Mouse (Mus musculus) heart, postnatal 14 days (tissue): ENCODE data around the gene Epha1. TPM values are rescaled to one million over a fixed set of nuclear protein-coding genes. Genes with fewer than 3 reads are reported as not detected.

Source experiments
- DNase-seq, 2 experiments: peaks; one replicate each; pipeline ENCODE4 v3.0.0; 2021 to 2022
- intact Hi-C: fragments of 180-260 bp; cut with DNase I; formaldehyde crosslinking; loops from one replicate; pipeline ENCODE4 v1.15.1; 2025
- long read RNA-seq, 2 experiments: library from polyadenylated mRNA; stranded (forward); transcript quantifications; one replicate each; pipeline ENCODE4 v2.0.0; 2021
- total RNA-seq, 2 experiments: library from RNA; stranded (reverse); gene quantifications; 2 replicates each; pipeline ENCODE4 v1.2.3; 2021

Epha1 gene
- total RNA-seq: under 1 TPM; 0.51 to 0.67 TPM
- long read RNA-seq, experiment 1: 0 reads
- long read RNA-seq, experiment 2: 0 reads

DNA sequence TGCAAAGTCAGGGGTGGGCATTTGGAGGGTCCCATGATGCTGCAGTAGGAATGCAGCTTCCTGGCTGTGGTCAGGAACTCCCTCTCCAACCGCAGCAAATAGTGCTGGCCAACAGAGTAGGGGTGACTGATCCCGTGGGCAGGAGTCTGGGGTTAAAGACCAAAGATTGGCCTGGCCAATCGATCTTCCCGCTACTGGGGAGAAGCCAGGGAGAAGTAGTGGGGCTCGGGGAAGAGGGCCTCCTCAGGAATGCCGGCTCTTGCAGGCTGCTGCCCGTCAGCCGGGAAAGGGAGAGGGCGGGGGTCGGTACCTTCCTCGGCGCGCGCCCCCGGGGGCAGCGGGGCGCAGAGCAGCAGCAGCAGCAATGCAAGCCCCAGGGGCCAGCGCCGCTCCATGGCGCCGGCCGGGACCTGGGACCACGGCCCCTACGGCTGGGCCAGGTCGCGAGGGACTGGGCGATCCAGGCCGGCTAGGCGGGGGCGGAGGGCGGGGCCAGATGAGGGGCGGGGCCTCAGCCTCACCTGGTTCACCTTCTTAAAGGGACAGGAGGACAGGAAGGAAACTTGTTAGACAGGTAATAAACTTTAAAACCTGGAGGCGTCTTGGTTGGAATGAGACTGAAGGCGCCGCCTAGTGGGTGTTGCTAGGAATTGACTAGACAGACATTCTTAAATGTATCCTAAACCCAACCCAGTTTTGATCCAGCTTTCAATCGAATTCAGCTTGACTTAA lies at the start of gene Epha1:
Gene Epha1 (minus strand): TSS at position 453 of the 732 bp plus-strand sequence.
- DNase-seq: peak; percentile 70 to 75
- intact Hi-C loops: loop anchor here (5.0 kb wide), 1 partner anchor 106 kb away; no protein-coding TSS in a partner anchor

- DNase-seq: no peak
- intact Hi-C loops: no loop called here
Measured at GRCm38 (mm10) chr6:42421439-42421838, 48.4 kb upstream of the Epha1 start.

GRCm38 (mm10) chr6:42419443-42419842 lies 46.4 kb upstream of the Epha1 start:
- intact Hi-C loops: no loop called here
- DNase-seq: no peak

DNA sequence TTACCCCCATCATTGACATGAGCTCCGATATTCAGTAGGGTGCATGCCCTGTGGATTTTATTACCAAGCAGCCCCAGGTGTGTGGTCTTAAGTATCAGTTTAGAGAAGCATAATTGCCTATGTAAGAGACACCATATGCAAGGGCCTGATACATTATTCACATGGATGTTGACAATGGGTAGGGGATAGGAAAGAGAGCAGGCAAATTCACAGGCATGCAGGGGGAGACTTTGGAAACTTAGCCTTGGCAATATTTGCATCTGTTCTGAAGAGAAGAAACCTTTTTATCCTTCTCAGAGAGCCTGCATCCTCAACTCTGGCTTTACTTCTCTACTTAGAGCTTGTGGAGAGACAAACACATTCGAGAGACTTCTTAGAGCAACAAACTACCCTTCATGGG lies 32.1 kb upstream of the Epha1 start, which contains the start of gene Tas2r135:
Gene Tas2r135 (plus strand): TSS at position 301 of the 400 bp plus-strand sequence.
- intact Hi-C loops: no loop called here
- no peak for DNase-seq

DNA sequence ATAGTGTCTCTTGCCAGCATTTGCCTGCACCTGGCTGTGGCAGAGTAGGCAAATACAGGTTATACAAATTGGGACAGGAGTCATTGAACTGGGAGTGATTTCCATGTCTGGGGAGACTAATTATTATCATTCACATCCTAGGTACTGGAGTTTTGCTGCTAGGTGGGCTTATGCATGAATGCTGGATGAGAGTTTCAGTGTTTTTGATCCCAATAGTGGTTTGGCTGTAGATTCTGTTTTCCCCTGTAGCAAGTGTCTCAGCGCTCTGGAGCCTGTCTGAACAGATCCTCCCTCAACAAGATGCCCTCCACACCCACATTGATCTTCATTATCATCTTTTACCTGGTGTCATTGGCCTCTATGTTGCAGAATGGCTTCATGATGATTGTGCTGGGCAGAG lies 26.9 kb upstream of the Epha1 start, which contains the start of gene Tas2r143:
Gene Tas2r143 (plus strand): TSS at position 301 of the 400 bp plus-strand sequence.
- DNase-seq: no peak
- intact Hi-C loops: no loop called here

GRCm38 (mm10) chr6:42398998-42399397 lies 25.9 kb upstream of the Epha1 start:
- no peak for DNase-seq
- intact Hi-C loops: no loop called here

DNA sequence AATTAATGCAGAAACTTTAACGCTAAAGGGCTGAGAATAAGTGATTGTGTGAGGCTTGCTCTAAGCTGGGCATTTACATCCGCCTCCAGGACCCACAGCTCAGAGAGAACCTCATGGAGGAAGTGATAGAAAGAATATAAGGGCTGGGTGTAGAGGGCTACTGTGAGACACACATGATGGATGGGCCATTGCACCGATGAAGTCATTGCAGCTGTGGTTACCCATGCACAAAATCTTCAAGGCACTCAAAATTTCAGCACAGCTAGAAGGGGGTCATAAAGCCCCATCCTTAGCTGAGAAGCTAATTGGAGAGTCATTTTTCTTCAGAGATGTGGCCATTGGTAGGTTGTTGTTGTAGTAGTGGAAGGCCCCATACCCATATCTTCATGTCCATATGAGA lies 25.2 kb upstream of the Epha1 start:
- DNase-seq: no peak
- intact Hi-C loops: no loop called here

GRCm38 (mm10) chr6:42397041-42397657 lies 24.1 kb upstream of the Epha1 start:
- intact Hi-C loops: no loop called here
- DNase-seq: no peak

DNA sequence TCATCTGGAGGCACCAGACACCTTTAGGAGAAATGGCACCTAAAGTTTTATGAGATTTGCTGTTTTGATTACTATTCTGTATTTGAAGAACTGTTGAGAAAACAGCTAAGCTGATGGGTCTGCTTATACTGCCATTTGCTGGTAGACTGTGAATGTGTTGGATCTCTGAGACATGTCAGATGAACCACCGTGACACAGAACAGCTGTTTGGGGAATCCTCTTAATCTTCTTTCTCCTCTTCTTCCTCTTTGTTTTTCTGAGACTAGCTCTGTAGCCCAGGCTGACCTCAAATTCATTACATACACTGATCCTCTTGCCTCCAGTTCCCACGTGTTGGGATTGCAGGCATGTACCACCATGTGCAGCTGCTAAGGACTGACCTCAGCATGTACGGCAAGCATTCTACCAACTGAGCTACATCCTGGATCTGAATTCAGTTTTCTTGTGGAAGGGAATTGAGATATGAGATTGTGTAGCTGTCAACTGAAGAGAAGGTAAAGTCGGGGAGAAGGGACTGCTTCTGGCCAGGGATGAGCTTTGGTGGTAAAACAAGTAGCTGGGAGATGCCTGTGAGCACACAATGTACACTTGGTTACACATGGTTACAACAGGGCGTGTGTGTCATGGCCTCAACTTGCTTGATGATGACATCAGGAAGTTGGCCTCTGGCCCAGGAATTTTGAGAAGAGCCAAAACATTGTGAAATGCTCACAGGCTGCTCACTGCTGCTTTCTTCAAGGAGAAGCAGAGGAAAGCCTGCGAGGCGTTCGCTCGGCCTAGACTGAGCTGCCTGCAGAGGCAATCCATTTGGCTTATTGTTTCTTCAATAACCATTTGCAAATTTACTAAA lies 23.1 kb upstream of the Epha1 start:
- peak; percentile 90 to 92 for DNase-seq
- intact Hi-C loops: no loop called here

- no peak for DNase-seq
- intact Hi-C loops: no loop called here
Measured at GRCm38 (mm10) chr6:42391796-42392330, 18.8 kb upstream of the Epha1 start.

- no peak for DNase-seq
- intact Hi-C loops: loop anchor here (10.0 kb wide), 1 partner anchor 51 kb away; no protein-coding TSS in a partner anchor
Measured at GRCm38 (mm10) chr6:42385635-42386034, 12.6 kb upstream of the Epha1 start.

- no peak for DNase-seq
- intact Hi-C loops: loop anchor here (5.0 to 10.0 kb wide), 2 partner anchors 49 to 164 kb away; partner anchors contain the start of gene Olfr455
Measured at GRCm38 (mm10) chr6:42383360-42383759, 10.3 kb upstream of the Epha1 start.

DNA sequence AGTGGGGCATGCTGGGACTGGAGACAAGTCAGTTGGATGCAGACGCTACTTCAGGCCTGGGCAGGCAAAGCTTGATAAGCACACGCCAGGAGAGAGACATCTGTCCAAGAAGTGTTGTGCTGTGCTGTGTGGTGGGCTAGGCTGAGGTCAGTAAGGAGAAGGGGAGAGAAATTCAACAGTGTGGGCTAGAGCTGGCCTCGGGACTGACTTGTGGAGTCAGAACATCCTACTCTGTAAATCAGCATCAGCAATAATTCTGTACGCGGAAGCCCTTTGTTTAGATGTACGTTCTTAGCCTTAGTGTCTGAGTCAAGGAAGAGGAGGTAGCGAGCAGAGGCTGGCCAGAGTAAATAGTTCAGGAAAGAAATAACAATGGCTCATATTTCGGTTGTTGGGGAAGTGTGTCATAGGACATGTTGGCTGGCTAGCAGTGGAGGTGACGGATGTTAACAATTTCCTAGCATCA lies 8.9 kb upstream of the Epha1 start:
- DNase-seq: peak in 1 of 2 experiments; percentile 8
- intact Hi-C loops: loop anchor here (5.0 to 10.0 kb wide), 2 partner anchors 47 to 165 kb away; partner anchors contain the start of gene Olfr455

- intact Hi-C loops: loop anchor here (5.0 to 10.0 kb wide), 2 partner anchors 46 to 166 kb away; partner anchors contain the start of gene Olfr455
- DNase-seq: no peak
Measured at GRCm38 (mm10) chr6:42381221-42381620, 8.2 kb upstream of the Epha1 start.

DNA sequence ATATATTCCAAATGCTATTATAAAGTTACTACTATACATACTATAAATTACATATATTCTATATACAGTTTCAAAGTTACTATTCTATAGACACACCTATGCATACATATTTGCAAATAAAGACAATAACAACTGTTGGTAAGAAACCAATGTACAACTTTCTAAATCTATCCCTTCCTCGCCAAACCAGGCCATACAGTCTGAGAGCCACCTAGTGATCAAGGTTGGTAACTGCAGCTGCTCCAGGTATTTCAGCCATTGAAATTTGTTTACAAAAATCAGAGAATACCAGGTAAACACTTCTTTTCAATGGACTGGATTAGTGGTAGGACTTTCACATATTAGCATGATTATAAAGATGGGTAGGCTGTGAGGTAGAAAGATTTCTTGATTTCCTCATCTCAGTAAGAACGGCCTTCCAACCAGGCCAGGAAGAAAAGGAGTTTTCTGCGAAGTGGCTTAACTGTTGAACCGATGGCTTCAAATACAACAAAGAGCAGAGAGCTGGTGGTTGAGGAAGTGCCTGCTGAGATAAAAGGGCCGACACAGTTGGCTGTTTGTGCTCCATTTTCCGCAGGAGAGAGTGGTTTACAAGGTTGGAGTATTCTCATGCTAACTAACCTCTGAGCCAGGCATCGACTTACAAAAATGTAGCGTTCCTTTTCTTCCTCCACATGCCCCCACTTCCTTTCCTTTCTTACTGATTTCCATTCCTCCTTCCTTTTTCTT lies 7.5 kb upstream of the Epha1 start:
- DNase-seq: peak; percentile 44 to 59
- intact Hi-C loops: loop anchor here (5.0 to 10.0 kb wide), 2 partner anchors 46 to 167 kb away; partner anchors contain the start of gene Olfr455

DNA sequence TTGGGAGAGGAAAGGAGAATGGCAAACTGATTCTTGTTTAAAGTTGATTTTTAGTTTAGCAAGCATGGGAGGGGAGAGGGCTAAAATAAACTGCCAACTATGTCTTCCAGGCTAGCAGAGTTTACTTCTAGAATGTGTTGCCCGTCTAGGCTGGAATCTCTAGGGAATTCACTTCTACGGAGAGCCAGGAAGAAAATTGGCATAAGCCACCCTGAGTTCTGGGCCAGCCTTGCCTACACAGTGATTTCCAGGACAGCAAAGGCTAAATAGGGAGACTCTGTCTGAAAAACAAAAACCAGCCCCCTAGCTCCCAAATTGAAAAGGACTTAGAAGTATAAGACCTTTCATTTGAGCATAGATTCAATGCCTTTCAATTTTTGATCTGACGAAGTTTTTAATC lies 6.5 kb upstream of the Epha1 start:
- intact Hi-C loops: loop anchor here (2.0 to 5.0 kb wide), 2 partner anchors 53 to 203 kb away; partner anchors contain the start of gene Tas2r126
- no peak for DNase-seq

- intact Hi-C loops: loop anchor here (5.0 kb wide), 1 partner anchor 55 kb away; the partner anchor contains the start of gene Tas2r126
- no peak for DNase-seq
Measured at GRCm38 (mm10) chr6:42377280-42377679, 4.2 kb upstream of the Epha1 start.

GRCm38 (mm10) chr6:42376504-42377019 lies 3.5 kb upstream of the Epha1 start:
- no peak for DNase-seq
- intact Hi-C loops: loop anchor here (5.0 kb wide), 1 partner anchor 56 kb away; the partner anchor contains the start of gene Tas2r126

- intact Hi-C loops: loop anchor here (5.0 kb wide), 1 partner anchor 56 kb away; the partner anchor contains the start of gene Tas2r126
- DNase-seq: no peak
Measured at GRCm38 (mm10) chr6:42376016-42376415, 2.9 kb upstream of the Epha1 start.
